Mouse (Mus musculus) fat pad, adult 2 months (tissue): ENCODE results near the gene Alk.

ENCODE experiments used
- DNase-seq: peaks from one replicate; pipeline ENCODE4 v3.0.0-alpha.2; 2011; ENCODE audit warnings: low read depth, low spot score; ENCODE audit errors: extremely low read depth

Alk gene

DNA sequence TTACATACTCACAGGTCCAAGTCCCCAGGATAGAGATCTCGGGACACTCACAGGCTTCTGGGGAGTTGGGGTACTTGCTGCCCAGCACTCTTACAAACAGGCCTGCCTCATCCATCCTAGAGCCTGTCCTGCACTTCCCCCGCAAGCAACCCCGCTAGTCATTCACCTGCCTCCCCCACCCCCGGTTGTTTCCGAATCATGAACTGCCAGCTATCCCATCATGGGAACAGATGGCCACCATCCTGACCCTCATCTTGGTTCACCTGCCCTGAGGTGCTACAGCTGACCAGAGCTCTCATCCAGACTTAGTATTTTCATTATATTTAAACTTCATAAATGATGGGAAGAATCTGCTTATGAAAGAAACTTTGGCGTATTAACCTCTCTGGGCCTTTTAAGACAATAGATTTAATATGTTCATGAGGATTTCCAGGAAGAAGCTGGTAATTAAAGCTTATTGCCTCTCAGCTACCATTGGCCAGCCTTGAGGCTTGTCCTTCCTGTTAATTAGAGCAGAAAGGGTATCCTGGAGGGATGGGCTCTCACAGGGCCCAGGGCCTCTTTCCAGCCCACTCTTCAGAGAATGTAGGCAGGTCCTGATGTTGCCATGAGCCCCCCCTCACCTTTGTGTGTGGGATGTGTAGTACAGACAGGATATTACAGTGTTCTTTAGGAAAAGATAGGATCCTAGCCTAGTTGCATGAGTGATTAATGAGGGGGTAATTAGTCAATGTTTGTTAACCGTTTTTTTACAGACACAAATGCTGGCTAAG is 565.1 kb downstream of the Alk start:
- DNase-seq: no peak

GRCm38 (mm10) chr17:72038371-72038770 is 566.1 kb downstream of the Alk start:
- no peak for DNase-seq

DNA sequence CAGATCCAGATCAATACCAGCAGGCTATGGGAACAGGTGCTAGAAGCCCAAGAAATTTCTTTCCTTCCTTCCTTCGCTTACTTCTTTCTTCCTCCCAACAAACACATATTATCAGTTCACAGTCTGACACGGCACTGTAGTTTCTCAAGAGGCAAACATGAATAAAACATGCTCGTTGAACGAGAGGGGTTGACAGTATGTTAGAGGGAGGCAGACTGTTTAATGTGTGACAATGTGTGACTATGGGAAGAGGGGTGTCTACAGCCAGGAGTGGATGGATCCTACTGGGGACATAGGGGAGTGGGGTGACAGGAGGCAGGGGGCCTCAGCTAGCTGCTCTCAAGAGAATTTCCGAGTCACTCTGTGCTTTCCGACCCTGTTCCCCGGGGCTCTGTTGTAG is 573.8 kb downstream of the Alk start:
- DNase-seq: no peak

DNA sequence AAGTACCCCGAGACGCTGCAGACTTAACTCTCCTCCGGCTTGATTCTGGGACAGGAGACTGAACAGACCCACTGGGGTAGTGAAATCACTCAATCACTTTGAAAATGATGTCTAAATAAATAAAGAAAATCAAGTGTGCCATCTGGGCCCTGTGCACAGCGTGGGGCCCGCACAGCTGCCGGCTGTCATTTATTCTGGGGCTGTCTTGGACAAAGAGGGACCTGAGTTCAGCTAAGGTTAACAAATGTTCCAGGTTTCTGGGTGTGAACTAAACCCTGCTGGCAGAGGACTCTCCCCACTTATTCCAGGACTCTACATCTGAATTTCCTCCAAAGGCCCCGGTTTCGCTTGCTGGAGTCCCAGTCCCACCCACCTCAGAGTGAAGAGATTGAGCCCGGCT is 581.1 kb downstream of the Alk start:
- no peak for DNase-seq

GRCm38 (mm10) chr17:72021733-72022669 is 582.4 kb downstream of the Alk start:
- no peak for DNase-seq

DNA sequence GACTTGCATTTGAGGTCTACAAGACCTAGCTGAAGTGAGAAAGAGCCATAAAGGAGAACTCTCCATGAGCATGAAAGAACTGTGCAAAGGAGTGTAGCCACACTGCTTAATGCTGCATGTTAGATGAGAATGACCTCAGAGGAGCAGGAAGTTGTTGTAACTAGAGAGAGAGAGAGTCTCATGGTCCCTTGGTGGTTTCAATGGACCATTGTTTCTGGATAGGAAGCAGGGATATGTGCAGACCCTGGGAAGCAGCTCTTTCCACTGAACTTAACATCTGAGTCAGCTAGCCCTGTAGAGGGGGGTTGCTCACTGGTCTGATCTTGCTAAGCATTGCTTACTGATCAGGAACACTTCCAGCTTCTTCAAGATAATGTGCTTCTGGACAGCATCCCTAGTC is 587.1 kb downstream of the Alk start:
- DNase-seq: no peak

GRCm38 (mm10) chr17:72015253-72015652 is 589.2 kb downstream of the Alk start:
- DNase-seq: no peak

DNA sequence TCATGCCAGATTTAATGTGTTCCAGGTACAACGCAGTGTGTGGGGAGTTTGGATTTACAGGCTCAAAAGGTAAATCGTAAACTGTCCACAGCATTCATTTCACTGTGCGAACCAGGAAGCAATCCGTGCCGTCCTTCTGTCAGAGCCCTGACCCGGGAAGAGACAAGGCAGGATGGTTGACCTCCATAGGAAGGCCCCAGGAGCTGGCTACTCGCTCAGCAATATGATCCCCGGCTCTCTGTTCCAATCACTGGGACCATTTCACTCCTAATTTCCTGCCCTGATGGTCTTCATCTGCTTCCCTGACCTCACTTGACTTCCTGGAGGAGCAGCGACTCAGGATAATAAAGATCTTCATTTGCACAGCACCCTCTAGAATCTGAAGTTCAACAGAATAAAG is 591.7 kb downstream of the Alk start:
- DNase-seq: no peak

DNA sequence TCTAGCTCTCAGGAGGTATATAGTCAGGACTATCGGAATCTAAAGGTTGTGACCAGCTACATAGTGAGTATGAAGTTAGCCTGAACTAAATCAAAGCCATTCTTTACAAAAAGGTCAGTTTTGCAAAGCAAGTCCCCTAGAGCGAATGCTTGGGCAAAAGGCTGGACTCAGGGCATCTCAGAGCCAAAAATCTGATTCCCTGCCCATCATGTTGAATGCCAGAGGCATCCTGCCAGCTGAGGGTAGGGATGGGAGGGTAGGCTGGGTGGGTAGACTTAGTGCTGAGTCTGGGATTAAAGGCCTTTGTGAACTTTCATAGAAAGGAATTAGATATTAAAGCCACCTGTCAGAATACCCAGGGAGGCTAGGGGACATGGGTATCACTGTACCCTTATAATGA is 594.6 kb downstream of the Alk start:
- DNase-seq: no peak

- DNase-seq: no peak
Observed at GRCm38 (mm10) chr17:72008389-72008788, 596.0 kb downstream of the Alk start.

DNA sequence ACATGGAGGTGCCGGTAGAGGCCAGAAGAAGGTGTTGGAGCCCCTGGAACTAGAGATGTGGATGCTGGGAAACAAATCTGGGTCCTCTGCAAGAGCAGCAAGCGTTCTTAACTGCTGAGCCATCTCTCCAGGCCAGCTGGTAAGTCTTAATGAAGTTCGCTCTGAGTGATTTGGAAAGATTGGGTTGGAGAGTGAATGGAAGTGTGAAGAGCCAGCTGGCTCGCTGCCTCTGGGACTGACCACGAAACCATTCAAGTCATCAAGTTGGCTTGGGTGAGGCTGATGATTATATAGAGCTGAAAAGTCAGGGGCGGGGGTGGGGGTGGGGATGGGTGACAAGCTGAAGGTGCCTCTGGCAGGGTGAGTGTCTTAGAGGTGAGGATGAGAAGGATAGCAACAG is 599.1 kb downstream of the Alk start:
- DNase-seq: no peak

- DNase-seq: no peak
Observed at GRCm38 (mm10) chr17:71999527-72000482, 604.6 kb downstream of the Alk start.

DNA sequence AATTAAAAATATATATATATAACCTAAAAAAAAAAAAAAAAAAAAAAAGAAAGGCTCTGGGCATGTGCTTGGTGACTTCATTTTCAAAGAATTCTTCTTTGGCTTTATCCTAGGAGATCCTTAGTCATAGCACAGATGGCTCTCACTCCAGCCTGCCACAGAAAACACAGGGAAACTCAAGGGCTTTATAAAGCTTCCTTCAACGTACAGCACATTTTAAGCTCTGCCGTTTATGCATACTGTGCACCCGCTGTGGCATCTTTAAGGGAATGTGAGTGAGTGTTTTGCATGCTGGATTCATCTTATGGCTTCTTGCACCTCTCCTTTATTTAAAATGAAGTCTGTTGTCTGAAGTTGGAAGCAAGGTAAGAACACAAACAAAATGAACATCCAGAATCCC is 606.7 kb downstream of the Alk start:
- DNase-seq: no peak

- no peak for DNase-seq
Observed at GRCm38 (mm10) chr17:71995539-71995938, 608.9 kb downstream of the Alk start.

GRCm38 (mm10) chr17:71994144-71994543 is 610.3 kb downstream of the Alk start:
- no peak for DNase-seq

DNA sequence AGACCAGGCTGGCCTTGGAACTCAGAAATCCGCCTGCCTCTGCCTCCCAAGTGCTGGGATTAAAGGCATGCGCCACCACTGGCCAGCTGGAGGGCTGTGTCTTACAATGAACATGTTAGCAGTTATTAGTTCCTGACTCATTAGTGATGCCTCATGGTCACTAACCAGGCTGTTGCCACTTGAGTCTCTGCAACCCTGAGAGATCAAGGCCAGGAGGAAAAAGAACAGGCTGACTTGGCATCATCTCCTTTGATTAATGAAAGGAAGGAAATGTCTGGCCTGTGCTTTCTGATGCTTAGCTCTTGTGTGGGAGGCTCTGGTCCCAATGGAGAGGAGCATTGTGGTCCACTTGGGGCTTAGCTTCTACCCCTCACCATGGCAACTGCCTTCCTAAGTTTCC is 611.4 kb downstream of the Alk start:
- DNase-seq: no peak

GRCm38 (mm10) chr17:71991260-71991659 is 613.2 kb downstream of the Alk start:
- no peak for DNase-seq

DNA sequence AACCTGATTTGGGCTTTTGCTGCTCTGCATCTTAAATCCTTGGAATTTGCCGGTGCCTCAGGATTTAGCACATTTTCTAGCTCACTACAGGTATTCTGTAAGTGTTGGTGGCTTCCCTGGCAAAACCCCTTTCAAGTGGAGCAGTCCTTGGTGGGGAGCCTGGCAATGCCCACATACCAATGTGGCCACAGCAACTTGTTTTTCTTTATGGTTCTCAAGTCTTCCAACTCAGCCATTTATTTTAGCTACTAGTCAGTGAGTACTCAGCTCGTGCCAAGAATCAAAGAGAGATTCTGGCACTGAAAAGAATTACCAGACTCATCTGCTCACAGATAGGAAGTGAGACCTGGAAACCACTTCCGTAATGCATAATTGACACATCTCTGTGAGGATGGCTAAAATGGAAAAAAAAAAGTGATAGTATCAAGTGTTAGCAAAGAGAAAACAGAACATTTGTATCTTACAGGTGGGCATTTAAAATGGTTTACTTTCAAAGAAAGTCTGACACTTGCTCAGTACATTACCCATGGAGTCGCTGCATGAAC is 614.2 kb downstream of the Alk start:
- no peak for DNase-seq

DNA sequence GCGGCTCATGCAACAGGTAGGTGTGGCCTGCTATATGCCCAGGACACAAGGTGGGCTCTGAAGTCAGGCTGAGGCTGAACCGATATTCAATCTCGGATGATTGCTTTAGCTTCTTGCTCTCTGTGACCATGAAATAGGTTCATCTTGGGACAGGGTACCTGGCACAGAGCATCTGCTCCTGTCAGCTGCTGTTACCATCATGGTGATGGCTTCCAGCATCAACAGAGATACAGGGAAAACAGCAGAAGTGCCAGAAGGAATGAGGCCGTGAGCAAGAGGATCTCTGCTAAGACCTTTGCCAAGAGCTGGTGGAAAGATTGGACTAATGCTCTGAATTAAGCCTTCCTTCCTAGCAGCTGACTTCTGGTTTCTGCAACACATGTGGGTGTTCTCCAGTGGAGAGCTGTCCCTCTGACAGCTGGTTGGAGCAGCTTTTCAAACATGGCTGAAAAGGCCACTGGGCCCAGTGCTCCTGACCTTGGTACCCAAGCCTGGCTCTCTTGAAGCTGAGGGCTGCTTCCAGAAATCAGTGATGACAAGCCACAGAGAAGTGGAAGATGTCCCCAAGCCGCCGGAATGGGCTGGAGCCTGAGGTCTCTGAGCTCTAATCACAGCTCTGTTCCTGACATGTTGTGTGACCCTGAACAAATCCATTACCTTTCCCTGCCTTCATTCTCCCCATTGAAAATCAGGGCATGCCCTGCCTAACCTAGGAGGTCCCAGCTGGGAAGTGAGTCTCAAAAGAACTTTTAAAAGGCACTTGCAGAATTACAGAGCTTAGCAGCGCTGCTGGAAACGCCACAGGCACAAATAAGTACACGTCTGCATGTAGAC is 615.5 kb downstream of the Alk start:
- no peak for DNase-seq

- DNase-seq: no peak
Observed at GRCm38 (mm10) chr17:71986998-71987397, 617.4 kb downstream of the Alk start.
